Mouse (Mus musculus): ENCODE results near the gene Ercc1. TPM values are rescaled to one million over a fixed set of nuclear protein-coding genes. Genes with fewer than 3 reads are reported as not detected.

Ercc1 gene
- total RNA-seq, 2 experiments from 2014 or later, result 51.7 to 51.9 TPM

GRCm38 (mm10) chr7:19314033-19314432, 30.5 kb upstream of the Ercc1 start:
- Histone ChIP-seq H3K4me3 (no peak overlapping the region), H3K27ac (no peak overlapping the region)
- no peak for TF ChIP-seq CTCF (conservative IDR thresholded peaks at IDR 0.05)
- no peak for DNase-seq (ENCODE audit: low spot score in 2 of 2)

- H3K4me3 ChIP-seq, result no peak overlapping the region
- H3K27ac ChIP-seq, result no peak overlapping the region
- TF ChIP-seq CTCF (conservative IDR thresholded peaks at IDR 0.05), result no peak
- no peak for DNase-seq (ENCODE audit: low spot score in 2 of 2)
Measured at GRCm38 (mm10) chr7:19316451-19317161, 28.0 kb upstream of the Ercc1 start.

GRCm38 (mm10) chr7:19318201-19318600, 26.4 kb upstream of the Ercc1 start:
- DNase-seq (ENCODE audit: low spot score in 2 of 2), result no peak
- no peak for TF ChIP-seq CTCF (conservative IDR thresholded peaks at IDR 0.05)
- no peak overlapping the region for H3K27ac ChIP-seq
- no peak overlapping the region for H3K4me3 ChIP-seq

DNA sequence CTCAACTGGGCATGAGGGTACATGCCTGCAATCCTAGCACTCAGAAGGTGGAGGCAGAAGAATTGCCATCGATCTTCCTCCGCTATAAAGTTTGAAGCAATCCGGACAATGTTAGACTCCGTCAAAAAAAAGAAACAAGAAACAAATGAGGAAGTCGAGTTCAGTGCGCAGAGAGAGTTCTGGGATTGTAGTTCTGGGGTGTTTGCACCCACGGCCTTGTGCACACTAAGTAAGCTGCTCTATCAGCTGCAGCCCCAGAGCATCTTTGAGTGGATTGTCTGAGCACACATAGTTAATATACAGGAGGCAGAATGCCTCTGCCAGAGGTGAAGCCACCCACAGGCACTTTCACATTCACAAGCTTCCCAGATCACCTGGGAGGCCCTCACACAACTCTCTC, 25.9 kb upstream of the Ercc1 start:
- Histone ChIP-seq H3K4me3 (no peak overlapping the region), H3K27ac (no peak overlapping the region)
- no peak for TF ChIP-seq CTCF (conservative IDR thresholded peaks at IDR 0.05)
- no peak for DNase-seq (ENCODE audit: low spot score in 2 of 2)

DNA sequence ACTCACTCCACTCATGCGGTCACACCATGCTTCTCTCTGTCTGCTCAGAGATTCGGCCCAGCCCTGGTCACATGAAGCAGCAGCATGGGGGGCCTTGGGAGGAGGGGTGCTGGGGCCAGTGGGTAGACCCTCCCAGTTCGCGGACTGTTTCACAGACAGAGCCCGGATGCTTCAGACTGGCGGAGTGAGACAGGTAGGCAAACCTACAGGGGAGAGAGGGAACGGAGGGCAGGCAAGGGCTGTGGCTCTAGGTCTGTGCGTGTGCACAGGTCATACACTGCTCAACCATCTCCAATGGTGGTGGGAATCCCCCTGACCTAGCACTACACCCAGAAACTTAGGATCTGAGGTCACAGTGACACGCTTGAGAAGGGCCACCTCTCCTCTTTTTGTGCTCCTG, 25.1 kb upstream of the Ercc1 start:
- no peak for TF ChIP-seq CTCF (conservative IDR thresholded peaks at IDR 0.05)
- Histone ChIP-seq H3K27ac (peak overlapping the region; percentile 96), H3K4me3 (peak overlapping the region; percentile 66)
- no peak for DNase-seq (ENCODE audit: low spot score in 2 of 2)

DNA sequence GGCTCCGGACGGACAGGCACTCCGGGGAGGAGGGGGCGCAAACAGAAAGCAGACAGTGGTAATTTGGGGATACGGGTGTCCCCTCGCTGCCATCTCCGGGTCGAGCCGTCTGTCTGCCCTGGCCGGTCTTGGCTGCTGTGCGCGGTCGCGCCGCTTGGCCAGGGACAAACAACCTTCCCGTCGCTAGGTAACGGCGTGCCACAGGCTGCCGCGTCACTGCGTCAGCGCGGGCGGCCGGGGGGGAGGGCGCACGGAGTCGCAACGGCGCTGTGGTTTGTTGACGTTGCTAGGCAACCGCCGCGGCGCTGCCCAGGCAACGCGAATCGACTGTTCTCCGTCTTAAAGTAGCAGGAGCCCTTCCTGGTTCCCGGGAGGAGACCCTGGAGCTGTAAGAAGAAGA, 24.7 kb upstream of the Ercc1 start:
- TF ChIP-seq CTCF (conservative IDR thresholded peaks at IDR 0.05), result peak; percentile 63
- H3K4me3 ChIP-seq, result peak overlapping the region; percentile 66
- H3K27ac ChIP-seq, result peak overlapping the region; percentile 96
- peak; percentile 95 to 96 for DNase-seq (ENCODE audit: low spot score in 2 of 2)

DNA sequence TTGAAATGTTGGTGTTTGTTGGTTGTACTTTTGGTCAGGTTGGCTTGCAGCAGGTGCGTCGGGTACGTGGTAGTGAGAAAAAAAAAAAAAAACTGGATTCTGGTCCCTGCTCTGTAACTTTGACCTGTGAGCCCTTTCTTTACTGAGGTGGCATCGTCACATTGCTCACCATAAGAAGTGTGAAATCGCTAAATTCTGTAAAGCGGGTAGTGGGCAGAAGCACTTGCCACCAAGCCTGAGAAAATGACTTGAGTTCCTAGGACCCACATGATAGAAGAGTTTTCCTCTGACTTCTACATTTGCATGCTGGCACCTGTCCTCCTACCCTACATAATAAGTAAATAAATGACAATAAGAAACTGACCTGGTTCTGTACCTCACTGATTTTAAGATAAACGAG, 23.9 kb upstream of the Ercc1 start:
- peak overlapping the region; percentile 66 for H3K4me3 ChIP-seq
- no peak for DNase-seq (ENCODE audit: low spot score in 2 of 2)
- TF ChIP-seq CTCF (conservative IDR thresholded peaks at IDR 0.05), result no peak
- H3K27ac ChIP-seq, result peak overlapping the region; percentile 96

- no peak for DNase-seq (ENCODE audit: low spot score in 2 of 2)
- no peak overlapping the region for H3K27ac ChIP-seq
Measured at GRCm38 (mm10) chr7:19321464-19321863, 23.1 kb upstream of the Ercc1 start.

GRCm38 (mm10) chr7:19322489-19322888, 22.1 kb upstream of the Ercc1 start:
- Histone ChIP-seq H3K27ac (no peak overlapping the region), H3K4me3 (no peak overlapping the region)
- TF ChIP-seq CTCF (conservative IDR thresholded peaks at IDR 0.05), result no peak
- DNase-seq (ENCODE audit: low spot score in 2 of 2), result no peak

More at GRCm38 (mm10) chr7:19321464-19321863, 23.1 kb upstream of the Ercc1 start:
- H3K4me3 ChIP-seq, result no peak overlapping the region
- no peak for TF ChIP-seq CTCF (conservative IDR thresholded peaks at IDR 0.05)

DNA sequence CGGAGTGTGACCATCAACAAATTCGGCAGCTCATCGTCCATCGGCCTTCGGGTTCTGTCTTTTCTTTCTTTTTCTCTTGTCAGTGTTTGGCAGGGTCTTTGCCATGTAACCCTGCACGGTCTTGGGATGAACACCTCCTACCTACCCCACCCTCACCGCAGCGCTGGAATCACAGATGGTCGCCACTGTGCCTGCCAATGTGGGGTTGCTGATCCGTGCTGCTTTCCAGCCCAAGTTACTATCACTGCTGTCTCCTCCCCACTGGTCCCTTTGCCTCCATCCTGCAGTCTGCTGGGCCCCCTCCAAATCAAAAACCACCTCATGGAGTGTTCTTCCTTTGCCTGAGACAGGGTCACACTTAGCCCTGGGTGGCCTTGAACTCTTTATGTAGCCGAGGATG, 20.4 kb upstream of the Ercc1 start:
- H3K27ac ChIP-seq, result no peak overlapping the region
- no peak overlapping the region for H3K4me3 ChIP-seq
- no peak for DNase-seq (ENCODE audit: low spot score in 2 of 2)
- no peak for TF ChIP-seq CTCF (conservative IDR thresholded peaks at IDR 0.05)

DNA sequence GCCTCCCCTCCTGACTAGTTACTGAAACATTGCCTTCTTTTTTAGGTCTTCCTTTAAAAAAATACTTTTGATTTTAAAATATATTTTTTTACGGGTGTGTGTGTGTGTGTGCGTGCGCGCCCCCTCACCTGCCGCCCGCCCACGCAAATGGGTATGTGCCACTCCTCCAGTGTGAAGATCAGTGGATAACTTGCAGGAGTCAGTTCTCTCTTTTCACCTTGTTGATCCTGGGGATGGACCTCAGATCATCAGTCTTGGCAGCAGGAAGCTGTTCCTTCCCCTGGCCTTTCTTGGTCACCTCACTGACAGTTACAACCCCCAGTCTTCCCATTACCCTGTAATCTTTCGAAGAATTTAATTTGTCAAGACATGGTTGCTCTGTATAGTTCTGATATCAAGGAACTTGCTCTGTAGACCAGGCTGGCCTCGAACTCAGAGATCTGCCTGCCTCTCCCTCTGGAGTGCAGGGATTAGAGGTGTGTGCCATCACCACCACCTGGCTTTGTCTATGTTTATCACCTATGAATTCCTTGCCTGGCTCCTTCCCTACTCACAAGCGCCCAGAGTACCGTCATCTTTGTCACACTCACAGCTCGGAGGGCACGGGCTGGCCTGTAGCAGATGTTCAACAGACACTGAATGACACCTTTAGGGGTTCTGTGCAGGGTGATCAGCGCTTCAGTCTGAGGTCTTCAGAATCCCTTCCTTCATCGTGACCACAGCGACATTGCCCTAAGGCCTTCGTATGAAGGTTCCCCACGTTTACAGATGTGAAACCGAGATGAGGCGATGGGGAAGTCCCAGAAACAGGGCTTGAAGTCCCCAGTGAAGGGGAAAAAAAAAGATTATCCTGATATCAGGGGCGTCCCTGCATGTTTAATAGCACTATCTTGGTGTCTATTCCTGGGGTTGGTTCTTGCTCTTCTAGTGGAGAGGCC, 19.0 kb upstream of the Ercc1 start:
- Histone ChIP-seq H3K4me3 (no peak overlapping the region; the same call in 1 of the 2 replicates), H3K27ac (peak overlapping the region; percentile 96)
- no peak for TF ChIP-seq CTCF (conservative IDR thresholded peaks at IDR 0.05)
- no peak for DNase-seq (ENCODE audit: low spot score in 2 of 2)

DNA sequence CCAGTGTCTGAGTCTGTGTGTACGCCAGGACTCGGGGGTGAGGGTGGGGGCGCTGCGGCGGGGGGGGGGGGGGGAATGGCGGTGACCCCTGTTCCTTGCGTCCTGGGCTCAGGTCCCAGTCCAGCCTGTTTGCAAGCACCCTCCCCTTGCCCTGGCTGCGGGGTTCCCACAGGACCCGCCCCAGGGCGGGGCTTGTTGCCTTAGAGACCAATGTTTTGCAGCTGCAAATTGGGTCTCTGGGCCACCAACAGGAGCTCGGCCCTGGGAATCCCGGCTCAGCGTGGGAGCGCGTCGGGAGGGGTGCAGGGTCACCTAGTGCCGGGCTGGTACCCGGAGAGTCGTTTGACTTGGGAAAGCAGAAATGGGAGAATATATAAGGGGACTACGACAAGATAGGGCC, 18.2 kb upstream of the Ercc1 start:
- DNase-seq (ENCODE audit: low spot score in 2 of 2), result peak; percentile 75 to 77
- H3K4me3 ChIP-seq, result peak overlapping the region; percentile 48
- H3K27ac ChIP-seq, result peak overlapping the region; percentile 96
- TF ChIP-seq CTCF (conservative IDR thresholded peaks at IDR 0.05), result no peak

- Histone ChIP-seq H3K4me3 (peak overlapping the region; percentile 48), H3K27ac (peak overlapping the region; percentile 96)
- TF ChIP-seq CTCF (conservative IDR thresholded peaks at IDR 0.05), result no peak
- peak; percentile 82 to 89 for DNase-seq (ENCODE audit: low spot score in 2 of 2)
Measured at GRCm38 (mm10) chr7:19327128-19327527, 17.4 kb upstream of the Ercc1 start.
